Mouse (Mus musculus) spleen, adult 18-20 months (tissue): ENCODE data around the gene Lhx8.

Experiments
- DNase-seq, 2 experiments: peaks; one replicate each; pipeline ENCODE4 v3.0.0; 2022; ENCODE audit warnings: mixed read lengths in 2 of 2

Lhx8 gene

DNA sequence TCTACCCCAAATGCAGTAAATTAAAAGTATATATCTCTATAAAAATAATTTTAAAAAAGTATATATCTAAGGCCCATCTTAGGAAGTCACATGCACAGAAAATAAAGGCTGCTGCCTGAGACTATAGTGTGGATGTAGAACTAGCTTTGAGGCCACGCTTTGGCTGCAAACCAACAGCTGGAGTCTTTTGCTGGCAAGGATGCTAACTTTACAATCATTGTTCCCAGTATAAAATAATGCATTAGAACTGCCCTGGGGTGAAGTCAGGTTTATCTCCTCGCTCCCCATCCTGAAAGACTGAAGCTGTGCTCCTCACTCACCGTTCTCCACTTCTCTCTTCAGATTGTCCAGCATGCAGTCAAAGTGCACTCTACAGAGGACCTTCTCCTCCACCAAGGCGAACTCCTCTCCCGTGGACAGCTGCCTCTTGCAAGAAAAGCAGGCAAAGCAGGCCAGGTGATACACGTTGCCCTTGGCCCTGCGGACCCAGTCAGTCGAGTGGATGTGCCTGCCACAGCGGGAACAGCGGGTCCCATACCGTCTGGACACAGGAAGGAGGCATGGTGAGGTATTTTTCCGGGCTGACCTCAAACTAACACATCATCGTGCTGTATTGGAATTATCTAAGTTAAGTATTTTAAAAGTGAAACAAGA lies 8.4 kb downstream of the Lhx8 start:
- no peak for DNase-seq

GRCm38 (mm10) chr3:154317651-154318248 lies 12.7 kb downstream of the Lhx8 start:
- DNase-seq = no peak

GRCm38 (mm10) chr3:154305163-154305884 lies 25.1 kb downstream of the Lhx8 start:
- DNase-seq = no peak

GRCm38 (mm10) chr3:154301102-154301501 lies 29.4 kb downstream of the Lhx8 start:
- DNase-seq = no peak

GRCm38 (mm10) chr3:154300006-154300405 lies 30.5 kb downstream of the Lhx8 start:
- no peak for DNase-seq

- DNase-seq = no peak
Observed at GRCm38 (mm10) chr3:154298490-154298889, 32.0 kb downstream of the Lhx8 start.

DNA sequence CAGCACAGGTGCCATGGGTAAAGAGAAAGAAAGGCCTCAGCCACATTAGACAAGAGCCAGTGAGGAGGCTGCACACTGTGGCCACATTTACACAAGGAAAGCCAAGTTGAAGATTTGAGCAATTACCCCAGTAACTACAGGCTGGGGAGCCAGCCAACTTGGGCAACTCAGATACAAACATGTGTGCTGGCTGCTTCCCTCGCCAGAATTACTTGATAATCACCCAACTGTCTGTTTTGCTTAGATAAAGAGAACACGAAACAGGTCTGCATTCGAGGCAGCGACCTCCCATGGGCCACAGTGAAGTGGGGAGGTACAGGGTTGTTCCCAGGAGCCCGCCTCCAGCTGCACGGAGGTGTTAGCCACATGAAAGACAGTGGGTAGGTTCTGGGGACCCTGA lies 33.0 kb downstream of the Lhx8 start:
- no peak for DNase-seq

- no peak for DNase-seq
Observed at GRCm38 (mm10) chr3:154294924-154295834, 35.3 kb downstream of the Lhx8 start.

DNA sequence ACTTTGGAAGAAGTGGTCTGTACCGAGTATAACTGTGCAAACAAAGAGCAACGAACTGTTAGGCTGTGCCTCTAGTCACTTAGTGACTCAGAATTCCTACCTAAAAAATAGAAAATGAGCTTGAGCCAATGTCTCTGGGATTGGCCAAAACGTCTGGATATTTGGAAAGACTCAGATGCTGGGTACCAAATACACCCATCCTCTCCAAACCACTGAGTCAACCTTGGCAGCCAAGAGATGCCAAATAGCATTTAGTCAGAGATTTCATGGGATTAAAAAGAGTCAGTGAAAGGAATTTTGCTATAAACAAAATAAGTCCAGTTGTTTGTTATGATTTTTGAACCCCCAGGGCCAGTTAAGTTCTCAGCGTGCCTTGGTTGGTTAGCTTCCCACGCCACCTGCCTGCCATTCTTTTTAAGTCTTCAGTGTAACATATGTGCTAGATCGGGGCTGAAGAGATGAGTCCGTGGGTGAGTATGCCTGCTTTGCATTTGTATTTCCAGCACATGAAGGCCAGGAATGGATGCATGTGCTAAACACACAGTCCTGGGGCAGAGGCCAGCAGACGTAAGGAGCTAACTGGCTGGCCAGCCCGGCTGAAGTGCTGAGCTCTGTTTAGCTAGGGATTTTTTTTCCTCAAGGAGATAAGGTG lies 36.5 kb downstream of the Lhx8 start:
- no peak for DNase-seq

DNA sequence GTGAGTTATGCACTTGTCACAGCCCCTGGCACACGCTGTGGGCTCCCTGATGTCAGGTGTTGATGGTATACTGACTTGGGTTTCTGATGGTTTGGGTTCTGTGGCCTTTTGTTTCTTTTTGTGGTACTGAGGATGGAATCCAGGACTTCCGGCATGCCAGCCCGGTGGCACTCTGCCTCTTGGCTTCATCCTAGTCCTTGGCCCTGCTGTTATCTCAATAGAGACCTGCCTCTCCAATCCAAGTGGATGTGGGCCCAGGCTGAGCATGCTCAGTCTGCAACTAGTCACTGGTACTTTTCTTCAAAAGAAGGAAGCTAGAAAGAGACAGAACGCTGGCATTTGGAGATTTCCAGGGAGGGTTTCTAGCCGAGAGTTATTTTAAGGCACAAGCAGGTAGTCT lies 38.3 kb downstream of the Lhx8 start:
- DNase-seq = no peak

DNA sequence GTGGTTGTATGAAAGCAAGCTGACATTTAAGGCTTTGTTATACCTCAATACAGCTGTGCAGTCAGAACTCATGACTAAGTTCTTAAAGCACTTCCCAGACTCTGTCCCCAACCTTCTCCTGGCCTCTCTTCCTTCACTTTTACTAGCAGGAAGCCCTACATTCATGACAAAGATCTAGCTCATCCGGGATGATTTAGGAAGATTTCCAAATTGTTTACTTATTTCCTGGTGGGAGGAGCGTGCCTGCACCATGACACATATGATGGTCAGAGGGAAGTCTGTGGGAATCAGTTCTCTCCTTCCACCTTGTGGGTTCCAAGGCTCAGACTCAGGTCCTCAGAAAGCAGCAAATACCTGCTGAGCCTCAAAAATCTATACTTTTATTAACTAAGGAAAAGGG lies 40.1 kb downstream of the Lhx8 start:
- no peak for DNase-seq

DNA sequence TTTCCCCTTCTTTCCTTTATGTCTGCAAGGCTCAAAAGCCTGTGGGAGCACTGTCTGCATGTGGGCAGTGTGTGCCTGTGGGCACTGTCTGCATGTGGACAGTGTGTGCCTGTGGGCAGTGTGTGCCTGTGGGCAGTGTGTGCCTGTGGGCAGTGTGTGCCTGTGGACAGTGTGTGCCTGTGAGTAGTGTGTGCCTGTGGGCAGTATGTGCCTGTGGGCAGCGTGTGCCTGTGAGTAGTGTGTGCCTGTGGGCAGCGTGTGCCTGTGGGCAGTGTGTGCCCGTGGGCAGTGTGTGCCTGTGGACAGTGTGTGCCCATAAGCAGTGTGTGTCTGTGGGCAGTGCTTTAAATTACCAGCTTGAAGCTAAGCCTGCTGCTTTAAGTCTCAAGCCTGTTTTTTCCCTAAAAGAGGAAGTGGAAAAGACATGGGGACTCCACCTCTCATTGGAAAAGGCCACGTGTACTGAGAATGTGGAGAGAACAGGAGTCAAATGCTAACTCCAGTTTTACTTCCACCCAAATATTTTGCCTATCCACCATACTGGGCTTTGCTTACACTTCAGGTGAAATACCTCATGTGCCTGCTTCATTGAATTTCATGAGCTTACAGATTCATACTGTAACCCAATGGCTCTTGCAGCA lies 41.9 kb downstream of the Lhx8 start:
- no peak for DNase-seq

DNA sequence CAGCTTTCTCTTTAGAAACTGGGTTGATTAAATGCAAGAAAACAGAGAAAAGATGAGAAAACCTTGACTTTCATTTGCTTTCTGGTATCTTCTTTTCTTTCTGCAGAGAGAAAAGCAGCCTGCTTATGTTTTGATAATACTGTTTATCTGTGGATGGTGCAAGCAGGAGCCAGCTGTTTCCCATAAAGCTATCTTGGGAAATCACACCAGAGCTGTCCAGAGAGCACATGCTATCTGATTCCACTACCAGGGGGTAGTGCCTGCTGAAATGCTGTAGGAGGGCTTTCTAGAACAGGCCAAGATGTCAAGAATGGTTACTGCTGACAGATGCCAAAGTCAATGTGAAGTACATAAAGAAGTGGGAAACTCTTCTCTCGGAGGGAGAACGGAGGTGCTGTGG lies 43.2 kb downstream of the Lhx8 start:
- no peak for DNase-seq

DNA sequence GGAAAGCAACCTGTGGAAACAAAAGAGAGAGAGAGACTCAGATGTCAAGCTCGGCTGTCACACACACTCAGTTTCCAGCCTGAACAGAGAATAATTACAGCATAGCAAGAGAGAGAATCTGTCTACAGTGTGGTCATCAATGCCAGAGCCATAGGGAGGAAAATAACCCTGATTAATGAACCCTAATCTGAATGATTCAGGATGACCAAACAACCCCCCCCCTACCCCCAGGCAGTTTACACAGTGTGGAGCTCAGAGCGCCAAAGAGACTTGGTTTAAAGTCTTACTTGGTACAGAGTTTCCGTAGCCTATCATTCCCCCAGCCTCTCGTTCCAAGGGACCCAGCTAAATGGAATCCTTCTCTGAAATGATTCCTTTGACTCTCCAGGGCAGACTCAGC lies 45.1 kb downstream of the Lhx8 start:
- no peak for DNase-seq

DNA sequence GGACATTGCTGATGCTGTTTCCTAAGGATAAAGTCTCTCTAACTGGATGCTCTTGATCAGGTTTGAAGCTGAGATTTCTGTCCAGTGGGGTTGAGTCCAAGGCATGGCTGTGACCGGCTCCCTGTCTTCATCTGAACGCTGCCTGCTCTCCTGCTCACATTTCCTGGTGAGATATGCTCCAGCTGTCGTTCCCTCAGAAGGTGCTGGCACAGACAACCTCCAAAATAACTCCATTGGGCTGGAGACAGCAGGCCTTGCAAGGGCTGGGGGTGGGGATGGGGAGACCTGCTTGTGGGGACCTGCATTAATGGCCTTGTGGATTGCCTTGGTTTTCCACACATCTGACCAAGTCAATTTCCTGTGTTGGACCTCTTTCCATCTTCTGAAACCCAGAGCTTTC lies 46.2 kb downstream of the Lhx8 start:
- no peak for DNase-seq

- DNase-seq = no peak
Observed at GRCm38 (mm10) chr3:154274681-154275080, 55.8 kb downstream of the Lhx8 start.

GRCm38 (mm10) chr3:154269757-154270366 lies 60.6 kb downstream of the Lhx8 start:
- DNase-seq = peak in 1 of 2 experiments; percentile 53

DNA sequence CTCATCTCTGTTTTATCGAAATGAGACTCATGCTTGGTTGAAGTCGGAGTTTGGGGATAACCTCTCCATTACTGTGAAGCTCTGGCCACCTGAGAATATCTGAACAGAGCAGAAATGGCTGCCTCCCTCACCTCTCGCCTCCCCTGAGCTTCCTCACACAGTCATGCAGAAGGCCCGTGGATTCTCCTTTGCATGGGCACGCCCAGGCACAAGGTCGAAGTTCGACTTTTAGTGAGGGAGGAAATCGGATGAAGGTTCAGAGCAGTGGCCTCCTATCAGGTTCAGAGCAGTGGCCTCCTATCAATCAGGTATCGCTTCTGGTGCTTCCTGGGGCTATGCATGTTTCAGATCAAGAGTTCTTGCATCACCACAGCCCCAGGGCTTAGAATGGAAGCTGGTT lies 62.1 kb downstream of the Lhx8 start:
- DNase-seq = no peak

DNA sequence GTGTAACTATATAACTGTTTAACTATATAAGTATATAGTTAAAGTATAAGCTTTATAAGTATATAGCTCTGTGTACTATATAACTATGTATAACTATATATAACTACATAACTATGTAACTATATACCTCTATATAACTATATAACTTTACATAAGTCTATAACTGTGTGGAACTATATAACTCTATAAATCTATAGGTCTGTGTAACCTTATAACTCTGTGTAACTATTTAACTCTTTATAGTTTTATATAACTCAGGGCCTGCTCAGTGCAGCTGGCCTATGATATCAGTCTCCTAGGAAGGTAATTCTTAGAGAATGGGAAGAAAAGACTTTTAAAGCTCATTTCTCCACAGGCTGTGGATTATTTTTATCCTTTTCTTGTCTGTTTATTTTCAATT lies 73.1 kb downstream of the Lhx8 start:
- no peak for DNase-seq
